Mouse (Mus musculus) embryo, embryonic 10.5 days (tissue): ENCODE measurements around the gene Sh3bgrl2.

ENCODE experiments used
- DNase-seq: peaks from one replicate; pipeline ENCODE4 v3.0.0-alpha.2; 2015; ENCODE audit warnings: low spot score

Gene Sh3bgrl2

DNA sequence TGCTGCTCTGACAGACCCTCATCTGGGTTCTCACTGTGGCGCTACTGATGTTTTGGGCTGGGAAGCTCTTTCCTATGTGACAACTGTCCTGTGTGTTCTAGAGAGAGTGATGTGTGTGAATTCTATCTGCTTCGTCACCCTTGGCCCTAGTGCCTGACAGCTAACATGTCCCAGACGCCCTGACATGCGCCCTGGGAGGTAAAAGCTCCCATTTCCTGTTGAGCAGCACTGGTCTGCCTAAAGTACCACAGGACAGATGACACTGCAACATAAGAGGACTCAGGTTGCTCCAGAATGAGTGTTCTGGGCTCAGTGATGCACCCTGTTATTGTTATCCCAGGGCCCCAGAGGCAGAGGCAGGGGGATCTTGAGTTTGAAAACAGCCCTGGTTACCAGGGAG is 12.5 kb downstream of the Sh3bgrl2 start:
- no peak for DNase-seq

- DNase-seq = no peak
Observed at GRCm38 (mm10) chr9:83562889-83563288, 14.8 kb downstream of the Sh3bgrl2 start.

DNA sequence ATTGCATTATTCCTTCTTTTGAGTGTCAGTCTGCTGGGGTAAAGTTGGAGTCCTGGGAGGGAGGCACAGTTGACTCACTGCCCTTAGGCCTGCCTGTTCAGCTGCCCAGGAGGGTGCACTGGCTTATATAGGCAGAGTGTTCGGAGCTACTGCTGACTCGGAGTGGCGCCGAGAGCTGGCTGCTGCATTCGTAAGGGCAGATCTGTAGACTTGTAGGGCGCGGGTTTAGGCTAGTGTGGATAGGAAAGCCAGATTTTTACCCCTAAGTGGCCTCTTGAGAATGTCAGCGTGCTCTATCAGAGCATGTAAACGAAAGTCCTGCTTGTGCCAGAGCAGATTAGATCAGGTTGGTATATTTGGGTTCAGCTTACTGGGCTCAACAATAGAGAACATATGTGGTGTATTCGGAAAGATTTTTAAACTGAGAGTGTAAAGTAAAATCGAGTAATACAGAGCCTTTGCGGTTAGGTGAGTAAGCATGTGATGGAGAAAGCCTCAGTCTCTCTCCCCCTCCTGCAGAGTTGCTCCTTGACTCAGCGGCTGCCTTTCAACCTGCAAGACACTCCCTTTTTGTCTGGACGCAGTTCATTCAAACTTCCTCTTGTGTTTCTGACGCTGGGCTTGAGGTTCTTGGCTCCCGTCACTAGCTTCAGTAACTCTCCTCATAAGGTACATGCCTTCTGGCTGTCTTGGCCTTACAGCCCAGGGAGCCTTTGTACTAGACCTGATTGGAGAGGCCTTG is 15.9 kb downstream of the Sh3bgrl2 start:
- no peak for DNase-seq

GRCm38 (mm10) chr9:83564934-83565652 is 17.0 kb downstream of the Sh3bgrl2 start:
- DNase-seq = no peak

- DNase-seq = no peak
Observed at GRCm38 (mm10) chr9:83566141-83566540, 18.0 kb downstream of the Sh3bgrl2 start.

GRCm38 (mm10) chr9:83568125-83568524 is 20.0 kb downstream of the Sh3bgrl2 start:
- DNase-seq = no peak

- DNase-seq = no peak
Observed at GRCm38 (mm10) chr9:83568937-83569336, 20.8 kb downstream of the Sh3bgrl2 start.

- no peak for DNase-seq
Observed at GRCm38 (mm10) chr9:83569898-83570297, 21.8 kb downstream of the Sh3bgrl2 start.

DNA sequence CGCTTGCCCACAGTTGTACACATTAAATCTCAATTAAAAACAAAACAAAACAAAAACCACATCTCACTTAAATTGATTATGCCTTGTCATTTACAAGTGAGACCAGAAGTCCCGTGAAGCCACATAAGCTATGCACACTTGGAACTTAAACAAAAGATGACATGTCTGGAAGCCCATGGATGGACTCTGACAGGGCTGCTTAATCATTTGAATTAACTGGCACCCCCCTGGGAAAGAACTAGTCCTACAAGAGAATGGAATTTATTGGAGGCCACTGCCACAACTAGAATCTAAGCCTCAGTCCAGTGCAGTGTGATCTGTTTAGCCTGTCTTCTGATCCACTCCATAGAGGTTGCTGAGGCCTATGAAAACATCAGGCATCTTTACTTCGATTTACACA is 23.2 kb downstream of the Sh3bgrl2 start:
- DNase-seq = no peak

- DNase-seq = no peak
Observed at GRCm38 (mm10) chr9:83572326-83572725, 24.2 kb downstream of the Sh3bgrl2 start.

DNA sequence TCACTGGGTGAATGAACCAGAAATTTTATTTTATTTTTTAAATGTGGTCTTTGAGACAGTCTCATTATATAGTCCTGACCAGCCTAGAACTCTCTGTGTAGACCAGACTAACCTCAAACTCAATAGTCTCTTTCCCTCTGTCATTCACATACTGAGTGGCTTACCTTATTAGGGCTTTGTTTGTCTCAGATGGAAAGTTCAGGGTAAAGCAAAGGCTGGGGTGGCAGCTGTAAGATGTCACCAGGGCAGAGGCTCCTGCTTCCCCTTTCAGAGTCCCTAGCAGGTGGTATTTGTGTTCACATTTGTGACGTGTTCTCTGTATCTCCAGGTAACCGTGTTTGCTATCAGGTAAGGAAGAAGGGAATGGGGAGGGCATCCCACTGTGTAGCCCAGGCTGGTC is 24.7 kb downstream of the Sh3bgrl2 start:
- DNase-seq = no peak

DNA sequence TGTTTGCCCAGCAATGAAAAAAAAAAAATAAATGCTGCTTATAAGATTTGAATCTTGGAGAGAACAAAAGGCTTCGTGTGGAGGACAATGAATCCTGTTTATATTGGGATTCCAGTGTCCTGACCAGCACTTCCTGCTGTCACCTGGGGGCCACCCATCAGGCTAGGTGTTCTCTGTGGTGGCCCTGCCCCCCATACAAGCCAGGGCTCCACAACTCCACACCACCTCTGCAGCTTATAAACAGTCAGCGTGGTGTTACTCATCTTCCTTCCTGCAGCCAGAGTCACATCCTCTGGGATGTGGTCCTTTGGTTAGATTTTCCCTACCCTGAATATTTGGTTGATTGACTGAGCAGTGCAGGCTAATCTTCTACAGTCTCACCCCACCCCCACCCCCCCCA is 25.5 kb downstream of the Sh3bgrl2 start:
- no peak for DNase-seq

- no peak for DNase-seq
Observed at GRCm38 (mm10) chr9:83575403-83575802, 27.3 kb downstream of the Sh3bgrl2 start.

DNA sequence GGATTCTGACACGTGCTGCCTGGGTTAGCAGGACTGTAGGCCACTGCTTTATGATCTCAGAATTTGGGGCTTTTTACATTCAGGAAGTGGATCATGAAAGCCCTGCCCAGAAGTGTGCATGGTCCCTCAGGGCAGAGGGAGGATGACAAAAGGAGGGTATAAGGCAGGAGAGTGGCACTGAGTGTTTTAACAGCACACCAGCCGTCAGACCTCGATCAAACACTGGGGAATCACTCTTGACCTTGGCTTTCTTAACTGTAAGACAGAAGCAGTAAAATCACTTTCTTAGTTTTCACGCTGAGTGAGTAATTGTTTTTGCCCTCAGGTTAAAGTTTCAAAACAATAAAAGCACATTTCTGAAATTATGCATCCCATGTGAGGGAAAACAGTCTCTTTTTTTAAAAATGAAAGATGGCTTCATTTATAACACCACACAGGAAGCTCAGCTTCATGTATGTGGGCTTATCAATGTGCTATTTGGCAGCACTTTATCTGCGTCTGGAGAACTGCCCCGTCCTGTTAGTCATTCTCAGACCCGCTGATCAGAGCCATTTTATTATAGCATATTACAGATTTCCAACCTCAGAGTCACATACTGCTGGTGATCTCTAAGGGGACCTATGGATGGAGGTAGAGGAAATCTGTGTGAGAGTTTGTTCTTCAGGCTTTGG is 28.0 kb downstream of the Sh3bgrl2 start:
- DNase-seq = no peak

DNA sequence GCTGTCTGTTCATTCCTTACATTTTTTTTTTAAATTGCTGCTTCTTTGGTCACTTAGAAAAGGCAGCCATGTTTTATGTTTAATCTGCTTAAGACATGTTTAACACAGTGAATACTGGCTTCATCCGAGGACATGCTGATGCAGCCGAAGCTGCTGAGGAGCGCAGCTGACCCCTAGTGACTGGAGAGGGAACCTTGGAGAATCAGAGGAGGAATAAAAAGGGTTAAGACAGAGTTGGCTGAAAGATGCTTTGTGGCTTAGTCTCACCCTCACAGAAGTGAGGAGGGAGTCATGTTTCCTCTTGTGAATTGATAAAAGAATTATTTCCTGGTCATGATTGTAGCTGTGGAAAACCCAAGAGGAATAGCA is 28.5 kb downstream of the Sh3bgrl2 start:
- peak; percentile 73 for DNase-seq

DNA sequence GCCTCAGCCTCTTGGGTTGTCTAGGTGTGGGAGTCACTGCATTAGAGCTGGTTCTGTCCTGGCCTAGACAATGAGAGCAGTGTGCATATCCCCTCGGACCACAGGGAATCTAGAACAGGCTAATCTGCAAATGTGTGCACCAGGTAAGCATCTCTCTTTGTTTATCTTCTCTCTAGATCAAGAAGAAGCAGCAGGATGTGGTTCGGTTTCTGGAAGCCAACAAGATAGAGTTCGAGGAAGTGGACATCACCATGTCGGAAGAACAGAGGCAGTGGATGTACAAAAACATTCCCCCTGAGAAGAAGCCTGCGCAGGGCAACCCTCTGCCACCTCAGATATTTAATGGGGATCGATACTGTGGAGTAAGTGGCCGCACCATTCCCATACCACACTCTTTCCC is 29.1 kb downstream of the Sh3bgrl2 start:
- no peak for DNase-seq

GRCm38 (mm10) chr9:83579049-83579448 is 30.9 kb downstream of the Sh3bgrl2 start:
- DNase-seq = no peak

GRCm38 (mm10) chr9:83582748-83583147 is 34.6 kb downstream of the Sh3bgrl2 start:
- DNase-seq = no peak

GRCm38 (mm10) chr9:83586316-83587050 is 38.4 kb downstream of the Sh3bgrl2 start:
- no peak for DNase-seq

DNA sequence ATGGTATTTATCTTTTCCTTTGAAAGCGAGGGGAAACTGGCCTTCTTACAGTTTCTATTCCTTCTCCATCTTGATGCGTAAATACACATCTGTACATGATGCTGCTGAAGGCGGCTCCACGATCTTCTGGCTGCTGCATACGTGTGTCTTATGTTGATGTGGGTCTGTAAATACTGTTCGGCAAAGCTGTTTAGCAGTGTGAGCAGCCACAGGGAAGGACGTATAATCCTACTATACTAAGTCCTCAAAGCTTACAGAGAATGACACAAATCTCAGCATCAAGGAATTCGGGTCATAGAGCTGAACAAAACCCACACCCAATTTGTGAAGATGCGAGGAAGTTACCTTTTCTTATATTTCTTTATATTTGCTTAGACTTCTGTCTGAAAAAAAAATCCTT is 39.0 kb downstream of the Sh3bgrl2 start:
- DNase-seq = no peak

DNA sequence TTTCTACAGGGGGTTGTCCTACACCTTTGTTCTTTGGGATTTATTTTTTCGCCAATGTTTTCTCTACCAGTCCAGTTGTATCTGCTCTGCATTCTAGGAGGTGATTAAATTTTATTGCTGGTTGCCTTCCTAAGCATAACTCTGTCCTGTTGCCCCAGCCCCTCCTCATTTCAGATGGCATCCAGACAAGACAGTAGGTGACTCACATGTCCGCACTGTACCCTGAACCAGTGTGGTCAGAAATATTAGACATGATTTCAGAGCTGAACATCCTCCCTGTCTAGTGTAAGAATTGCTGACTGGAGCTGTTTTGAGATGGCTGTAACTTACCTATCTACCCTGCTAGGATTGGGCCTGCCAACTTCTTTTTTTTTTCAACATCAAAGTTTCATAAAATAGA is 40.9 kb downstream of the Sh3bgrl2 start:
- DNase-seq = no peak

DNA sequence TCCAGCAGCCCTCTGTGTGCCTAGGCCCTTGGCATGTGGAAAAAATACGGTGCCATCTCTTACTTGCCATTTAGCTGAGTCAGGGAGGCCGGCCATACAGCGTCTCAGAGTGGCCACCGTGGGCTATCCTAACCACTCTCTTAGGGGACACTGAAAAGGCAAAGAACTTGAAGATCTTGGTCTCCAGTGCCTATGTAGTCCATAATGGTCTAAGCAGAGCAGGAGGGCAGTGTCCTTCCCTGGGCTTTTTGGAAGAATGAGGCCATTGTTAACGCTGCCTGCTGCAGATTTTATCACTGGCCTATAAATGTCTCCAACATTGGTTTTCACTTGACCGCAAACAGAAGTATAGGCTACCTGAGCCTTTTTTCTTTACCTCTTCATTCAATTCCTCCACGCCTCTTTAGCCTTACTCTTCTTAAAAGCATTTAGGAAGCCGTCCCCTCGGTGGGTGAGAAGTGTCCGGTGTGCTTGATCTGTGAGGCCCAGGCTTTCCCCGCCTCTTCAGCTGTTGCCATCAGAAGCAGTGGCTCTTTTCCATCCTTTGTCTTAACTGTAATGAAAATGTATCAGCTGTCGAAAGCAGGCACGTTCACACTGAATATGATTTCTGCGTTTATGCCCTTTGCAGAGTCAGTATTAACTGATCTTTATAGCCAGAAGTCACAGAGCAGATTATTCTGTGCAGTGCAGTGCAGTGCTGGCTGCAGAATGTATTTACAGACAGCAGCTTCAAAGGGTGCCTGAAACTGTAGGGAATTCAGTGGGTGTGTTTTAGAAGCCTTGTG is 41.7 kb downstream of the Sh3bgrl2 start:
- DNase-seq = no peak
